Mouse (Mus musculus): ENCODE data around the gene Terf2.

DNA sequence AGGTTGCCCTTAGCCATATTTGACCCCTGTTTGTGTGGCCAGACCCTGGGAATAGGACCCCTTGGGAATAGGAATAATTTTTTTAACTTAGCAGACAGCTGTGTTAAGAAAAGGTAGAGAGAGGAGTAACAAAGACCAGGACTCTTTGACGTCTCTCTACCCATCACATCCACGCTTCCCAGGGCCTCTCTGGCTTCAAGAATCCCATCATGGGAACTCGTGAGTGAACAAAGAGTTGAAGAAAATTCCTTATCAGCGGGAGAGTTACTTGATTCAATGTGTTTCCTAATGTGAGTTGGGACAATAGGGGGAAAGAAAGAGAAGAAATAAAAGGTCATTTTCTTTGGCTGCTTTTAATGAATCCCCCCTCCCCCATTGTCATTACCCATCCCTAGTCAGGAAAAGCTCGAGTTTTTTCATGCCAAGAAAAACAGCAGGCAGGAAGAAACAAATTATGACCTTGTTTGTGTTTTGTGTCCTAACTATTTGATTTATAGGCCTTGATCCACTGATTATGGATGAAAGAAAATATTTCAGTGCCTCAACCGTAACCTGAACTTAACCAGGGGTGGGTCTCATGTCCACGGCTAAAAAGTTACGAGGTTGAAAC is 39.8 kb upstream of the Terf2 start:
- no peak for TF ChIP-seq POLR2A (IDR thresholded peaks at IDR 0.05; ENCODE audit: insufficient read depth, low read depth, low read length)
- TF ChIP-seq CTCF (IDR thresholded peaks at IDR 0.05) = no peak
